Mouse (Mus musculus): ENCODE measurements around the gene Krt16.

DNA sequence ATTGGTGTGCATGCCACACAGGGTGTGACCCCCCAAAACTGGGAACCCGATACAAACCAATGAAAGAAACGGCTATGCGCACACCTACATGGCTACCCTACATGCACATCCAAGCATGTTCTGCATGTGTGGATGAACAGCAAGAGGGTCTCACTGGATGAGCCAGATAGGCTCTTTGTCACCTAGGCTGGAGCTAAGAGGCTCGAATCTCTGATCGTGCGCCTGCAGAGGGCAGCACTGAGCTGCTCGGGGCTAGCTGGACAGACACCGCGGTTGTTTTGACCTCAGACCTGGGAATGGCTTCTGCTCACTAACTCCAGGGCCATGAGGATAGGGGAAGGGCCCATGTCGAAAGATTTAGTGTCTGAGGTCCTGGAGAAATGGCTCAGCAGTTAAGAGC, 33.8 kb upstream of the Krt16 start:
- no peak for TF ChIP-seq POLR2A (IDR thresholded peaks at IDR 0.05; ENCODE audit: borderline replicate concordance, extremely low read depth, insufficient read depth, insufficient read length, poor library complexity, severe bottlenecking)
- peak; percentile 92 for TF ChIP-seq CTCF (IDR thresholded peaks at IDR 0.05; ENCODE audit: borderline replicate concordance, extremely low read depth, insufficient read depth, insufficient read length)

All from brain, embryonic 14.5 days (tissue).